Mouse (Mus musculus) lung, adult 2 months (tissue): Measurements from ENCODE around the gene Cacna1s. TPM values are rescaled to one million over a fixed set of nuclear protein-coding genes. Genes with fewer than 3 reads are reported as not detected.

Experiments used
- DNase-seq: peaks from one replicate; pipeline ENCODE4 v3.0.0; 2022
- H3K4me1 ChIP-seq: fragments of 200-500 bp; 2 replicates; pipeline ENCODE4 v1.6.1; 2011; ENCODE audit warnings: low read length; ENCODE audit not compliant: control insufficient read depth, insufficient read depth
- H3K4me3 ChIP-seq: fragments of 200-500 bp; replicated peaks from 2 replicates; pipeline ENCODE3; 2011; ENCODE audit warnings: low read depth, mild to moderate bottlenecking, control low read depth, low read length; ENCODE audit errors: extremely low read depth
- CTCF ChIP-seq: fragments of 200-500 bp; IDR thresholded peaks from 2 replicates; pipeline ENCODE4 v1.5.1; 2011; ENCODE audit warnings: mild to moderate bottlenecking, low read length, control low read depth; ENCODE audit not compliant: insufficient read depth
- POLR2A ChIP-seq: fragments of 200-500 bp; IDR thresholded peaks from 2 replicates; pipeline ENCODE4 v1.6.1; 2011; ENCODE audit warnings: low read depth, mild to moderate bottlenecking, control low read depth, low read length, borderline replicate concordance; ENCODE audit errors: extremely low read depth
- WGBS: fragments of 180-500 bp; shearing (Covaris S2); methylation state at CpG from one replicate; pipeline ENCODE4 v1.1.7; 2018; 5-methylcytosine and 5-hydroxymethylcytosine counted together
- polyA plus RNA-seq: library from polyadenylated mRNA; depleted of rRNA; stranded (reverse); fragments of >200 nt; gene quantifications from 2 replicates; pipeline ENCODE4 v1.2.3, GENCODE M21; 2012

The Cacna1s gene
- polyA plus RNA-seq, 1 experiment, result 7.5 TPM

GRCm38 (mm10) chr1:136133570-136134240 is 81.2 kb downstream of the Cacna1s start:
- no peak for TF ChIP-seq CTCF
- Histone ChIP-seq H3K4me1 (peaks cover 42% of the 10 kb centered on the region), H3K4me3 (no peak overlapping the region)
- WGBS, result 39% methylated on average over 13 of the region's 13 CpGs
- DNase-seq, result no peak

DNA sequence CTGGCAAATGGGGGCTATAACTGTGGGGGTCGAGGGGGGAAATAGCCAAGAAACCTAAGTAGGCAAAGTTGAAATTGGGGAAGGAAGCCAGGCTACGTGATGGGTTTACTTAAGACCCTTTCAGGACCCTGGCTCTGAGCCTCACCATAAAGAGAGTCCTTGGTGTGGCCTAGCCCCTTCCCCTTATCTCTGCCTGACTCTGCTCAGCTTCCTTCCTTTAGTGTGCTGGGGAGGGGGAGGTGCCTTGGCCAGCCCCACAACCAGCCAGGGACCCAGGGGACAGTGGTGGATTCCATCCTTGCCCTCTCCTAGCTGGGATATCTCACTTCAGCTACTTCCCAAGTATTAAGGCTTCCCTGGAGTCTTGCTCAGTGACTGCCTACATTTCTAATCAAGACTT is 82.0 kb downstream of the Cacna1s start:
- TF ChIP-seq POLR2A (no peak), CTCF (no peak)
- no peak for DNase-seq
- no peak overlapping the region for H3K4me3 ChIP-seq

GRCm38 (mm10) chr1:136135046-136135445 is 82.5 kb downstream of the Cacna1s start:
- no peak for DNase-seq
- Histone ChIP-seq H3K4me3 (no peak overlapping the region), H3K4me1 (peaks cover 42% of the 10 kb centered on the region)
- no peak for TF ChIP-seq POLR2A
- no peak for TF ChIP-seq CTCF
- WGBS, result 15% methylated on average over 1 of the region's 1 CpGs

More for the DNA sequence above, 82.0 kb downstream of the Cacna1s start:
- WGBS, result 78% methylated on average over 2 of the region's 2 CpGs
- peaks cover 42% of the 10 kb centered on the region for H3K4me1 ChIP-seq

- no peak for DNase-seq
- TF ChIP-seq CTCF, result no peak
- TF ChIP-seq POLR2A, result no peak
- peaks cover 42% of the 10 kb centered on the region for H3K4me1 ChIP-seq
- 69% methylated on average over 6 of the region's 6 CpGs for WGBS
- H3K4me3 ChIP-seq, result no peak overlapping the region
These were observed 83.4 kb downstream of the Cacna1s start for GRCm38 (mm10) chr1:136135777-136136444.

- no peak for DNase-seq
- WGBS, result 58% methylated on average over 4 of the region's 4 CpGs
- H3K4me3 ChIP-seq, result no peak overlapping the region
- peaks cover 42% of the 10 kb centered on the region for H3K4me1 ChIP-seq
- TF ChIP-seq POLR2A, result no peak
- TF ChIP-seq CTCF, result no peak
These were observed 84.0 kb downstream of the Cacna1s start for GRCm38 (mm10) chr1:136136547-136136946.

DNA sequence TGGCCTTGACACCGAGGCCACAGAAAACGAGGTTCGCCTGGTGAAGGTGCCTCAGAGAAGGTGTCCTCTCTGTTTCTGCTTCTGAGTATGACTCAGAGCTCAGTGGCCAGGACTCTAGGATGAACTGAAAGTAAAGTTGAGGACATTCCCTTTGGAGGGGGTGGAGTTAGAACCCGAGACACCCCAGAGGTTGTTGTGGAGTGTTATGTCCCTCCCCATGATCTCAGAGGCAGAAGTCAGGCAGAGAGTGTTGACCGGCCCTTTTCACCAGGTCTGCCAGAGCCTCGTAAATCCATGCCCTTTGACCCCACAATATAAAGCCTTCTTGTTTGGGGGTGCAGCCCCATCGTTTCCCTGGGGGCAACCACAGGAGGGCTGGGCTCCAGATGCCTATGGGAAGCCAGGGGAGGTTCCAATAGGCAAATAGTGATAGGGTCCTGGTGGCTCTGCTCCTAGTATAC is 84.6 kb downstream of the Cacna1s start:
- DNase-seq, result no peak
- WGBS, result 43% methylated on average over 7 of the region's 7 CpGs
- H3K4me3 ChIP-seq, result no peak overlapping the region
- H3K4me1 ChIP-seq, result peaks cover 40% of the 10 kb centered on the region
- TF ChIP-seq POLR2A (no peak), CTCF (no peak)

DNA sequence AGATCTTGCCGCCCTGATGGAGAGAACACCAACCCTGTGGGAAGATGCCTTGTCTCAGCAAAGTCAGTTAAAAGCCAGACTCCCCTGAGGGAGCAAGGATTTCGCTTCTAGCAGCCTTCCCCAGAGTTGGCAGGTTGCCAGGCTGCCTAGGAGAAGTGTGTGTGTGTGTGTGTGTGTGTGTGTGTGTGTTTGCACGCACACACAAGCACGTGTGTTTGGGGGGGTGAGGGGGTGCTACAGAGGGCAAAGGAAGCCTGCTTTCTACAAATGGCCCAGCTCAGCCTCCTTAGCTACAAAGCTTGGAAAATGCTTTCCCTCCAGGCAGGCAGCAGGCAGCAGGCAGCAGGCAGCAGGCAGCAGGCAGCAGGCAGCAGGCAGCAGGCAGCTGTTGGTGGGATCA is 85.0 kb downstream of the Cacna1s start:
- H3K4me3 ChIP-seq, result no peak overlapping the region
- DNase-seq, result no peak
- 3% methylated on average over 4 of the region's 4 CpGs for WGBS
- peaks cover 37% of the 10 kb centered on the region for H3K4me1 ChIP-seq
- no peak for TF ChIP-seq POLR2A
- no peak for TF ChIP-seq CTCF

DNA sequence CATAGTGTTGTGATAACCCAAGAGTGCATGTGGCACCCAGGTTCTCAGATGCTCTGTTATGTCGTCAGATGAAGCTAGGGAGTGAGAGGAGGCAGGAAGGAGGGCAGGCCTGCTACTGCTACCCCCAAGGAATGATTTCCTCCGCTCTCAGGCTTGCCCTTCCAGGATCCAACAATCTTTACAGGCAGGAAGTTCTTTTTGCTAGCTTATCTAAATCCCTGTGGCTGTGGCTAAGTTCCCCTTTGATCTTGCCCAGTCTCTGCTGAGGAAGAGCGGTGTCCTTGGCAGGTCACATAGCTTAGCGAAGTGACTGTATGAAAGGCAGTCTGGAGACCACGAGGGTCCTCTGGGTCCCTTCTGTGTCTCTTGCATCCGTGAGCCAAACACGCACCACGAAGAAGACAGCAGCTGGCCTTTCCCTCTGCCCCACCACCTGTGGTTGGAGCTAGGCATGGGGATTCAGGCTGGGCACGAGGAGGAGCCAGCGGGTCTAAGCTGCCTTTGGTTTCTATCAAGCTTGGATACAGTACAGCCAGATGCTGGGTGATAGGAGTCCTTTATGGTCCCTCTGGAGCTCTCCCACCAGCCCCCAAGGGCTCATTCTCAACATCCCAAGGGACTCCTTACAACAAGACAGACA is 85.8 kb downstream of the Cacna1s start:
- peaks cover 33% of the 10 kb centered on the region for H3K4me1 ChIP-seq
- no peak for DNase-seq

GRCm38 (mm10) chr1:136139990-136140640 is 87.6 kb downstream of the Cacna1s start:
- peak; percentile 70 for DNase-seq
- Histone ChIP-seq H3K4me1 (peaks cover 21% of the 10 kb centered on the region), H3K4me3 (peak overlapping the region; percentile 82)
- no peak for TF ChIP-seq CTCF
- peak; percentile 81; the same call in 1 of the 2 replicates for TF ChIP-seq POLR2A
- 5% methylated on average over 32 of the region's 32 CpGs for WGBS

More for the DNA sequence above, 85.8 kb downstream of the Cacna1s start:
- no peak overlapping the region for H3K4me3 ChIP-seq
- WGBS, result 46% methylated on average over 10 of the region's 10 CpGs
- TF ChIP-seq POLR2A (no peak), CTCF (no peak)
